Mouse (Mus musculus) hindbrain, embryonic 14.5 days (tissue): ENCODE measurements around the gene 0610009B22Rik. TPM values are rescaled to one million over a fixed set of nuclear protein-coding genes. Genes with fewer than 3 reads are reported as not detected.

Experiments
- ATAC-seq: fragments of 200-750 bp; cut with Nextera tagmentation; 2 replicates; pipeline ENCODE4 v1.8.0; 2017; ENCODE audit warnings: moderate number of reproducible peaks, mild to moderate bottlenecking, moderate TSS enrichment, moderate library complexity; ENCODE audit not compliant: low FRiP score
- DNase-seq: peaks from one replicate; pipeline ENCODE4 v3.0.0-alpha.2; 2015; ENCODE audit warnings: low spot score
- H3K27ac ChIP-seq: fragments of 300-500 bp; sonication (generic); 2 replicates; pipeline ENCODE4 v1.5.1; 2014; ENCODE audit warnings: mild to moderate bottlenecking, moderate library complexity
- H3K27me3 ChIP-seq: fragments of 300-500 bp; sonication (generic); 2 replicates; pipeline ENCODE4 v1.6.1; 2014; ENCODE audit warnings: mild to moderate bottlenecking, low read length, mixed read lengths; ENCODE audit not compliant: control insufficient read depth, insufficient read depth
- H3K36me3 ChIP-seq: fragments of 300-500 bp; sonication (generic); replicated peaks from 2 replicates; pipeline ENCODE4 v1.6.1; 2014; ENCODE audit not compliant: control insufficient read depth, insufficient read depth
- H3K4me1 ChIP-seq: fragments of 300-500 bp; sonication (generic); replicated peaks from 2 replicates; pipeline ENCODE4 v1.6.1; 2014; ENCODE audit warnings: antibody characterized with exemption, low read length, mixed read lengths; ENCODE audit not compliant: control insufficient read depth, insufficient read depth
- H3K4me2 ChIP-seq: fragments of 300-500 bp; sonication (generic); replicated peaks from 2 replicates; pipeline ENCODE4 v1.6.1; 2014; ENCODE audit warnings: mild to moderate bottlenecking, moderate library complexity
- H3K4me3 ChIP-seq: fragments of 300-500 bp; sonication (generic); replicated peaks from 2 replicates; pipeline ENCODE4 v1.5.1; 2014; ENCODE audit warnings: mild to moderate bottlenecking, low read length
- H3K9ac ChIP-seq: fragments of 300-500 bp; sonication (generic); 2 replicates; pipeline ENCODE4 v1.6.1; 2014
- H3K9me3 ChIP-seq: fragments of 300-500 bp; sonication (generic); 2 replicates; pipeline ENCODE4 v1.6.1; 2016; ENCODE audit warnings: low read length; ENCODE audit not compliant: control insufficient read depth
- WGBS: fragments of 180-500 bp; shearing (Covaris S2); extraction: QIAGEN DNeasy Blood & Tissue Kit; methylation state at CpG from one replicate; pipeline ENCODE4 v1.1.7; 2014; 5-methylcytosine and 5-hydroxymethylcytosine counted together
- polyA plus RNA-seq: library from polyadenylated mRNA; unstranded; fragments of >200 nt; fragmentation: Nextera tagmentation; extraction: Ambion mirVana; gene quantifications from 2 replicates; pipeline ENCODE4 v1.2.1, GENCODE M21; 2014

0610009B22Rik gene
- polyA plus RNA-seq, 1 experiment from 2014 or later = 107 TPM

GRCm38 (mm10) chr11:51652889-51653418 is 35.7 kb downstream of the 0610009B22Rik start:
- WGBS = 92% methylated on average over 4 of the region's 4 CpGs
- DNase-seq (no peak), ATAC-seq (no peak)
- peaks cover 23% of the 10 kb centered on the region for H3K4me1 ChIP-seq
- H3K9ac ChIP-seq = no peak overlapping the region
- no peak overlapping the region for H3K4me3 ChIP-seq
- H3K27ac ChIP-seq = no peak overlapping the region
- H3K9me3 ChIP-seq = no peaks in the 10 kb centered on the region
- peaks cover 18% of the 10 kb centered on the region; the same call in 1 of the 2 replicates for H3K27me3 ChIP-seq
- no peaks in the 10 kb centered on the region for H3K36me3 ChIP-seq
- no peak overlapping the region for H3K4me2 ChIP-seq

- WGBS = 2% methylated on average over 64 of the region's 70 CpGs
Observed at GRCm38 (mm10) chr11:51650691-51651515, 37.8 kb downstream of the 0610009B22Rik start, which contains the start of the genes N4bp3 and D930048N14Rik. TSS of gene N4bp3 (minus strand) at chr11:51650842. TSS of gene D930048N14Rik (plus strand) at chr11:51650954.

GRCm38 (mm10) chr11:51650261-51650660 is 38.4 kb downstream of the 0610009B22Rik start:
- peak overlapping the region; percentile 14; the same call in 1 of the 2 replicates for H3K27ac ChIP-seq
- peak; percentile 14; the same call in 1 of the 2 replicates for ATAC-seq

More at GRCm38 (mm10) chr11:51650691-51651515, 37.8 kb downstream of the 0610009B22Rik start, which contains the start of the genes N4bp3 and D930048N14Rik:
- H3K4me3 ChIP-seq = peak within 1 kb of the TSS; percentile 67
- DNase-seq = peak; percentile 57
- H3K9me3 ChIP-seq = no peaks in the 10 kb centered on the region
- H3K27ac ChIP-seq = peak within 1 kb of the TSS; percentile 14
- peak; percentile 50 for ATAC-seq
- H3K4me1 ChIP-seq = peaks cover 23% of the 10 kb centered on the region
- peak within 1 kb of the TSS; percentile 77 for H3K9ac ChIP-seq
- H3K4me2 ChIP-seq = peak within 1 kb of the TSS; percentile 94
- H3K27me3 ChIP-seq = peaks cover 18% of the 10 kb centered on the region; the same call in 1 of the 2 replicates
- H3K36me3 ChIP-seq = no peaks in the 10 kb centered on the region

GRCm38 (mm10) chr11:51649889-51650199 is 38.8 kb downstream of the 0610009B22Rik start:
- Histone ChIP-seq H3K36me3 (no peaks in the 10 kb centered on the region), H3K9me3 (no peaks in the 10 kb centered on the region), H3K4me1 (peaks cover 23% of the 10 kb centered on the region), H3K27ac (peak overlapping the region; percentile 11; the same call in 1 of the 2 replicates), H3K4me2 (peak overlapping the region; percentile 94), H3K4me3 (peak overlapping the region; percentile 67), H3K9ac (peak overlapping the region; percentile 77), H3K27me3 (peaks cover 18% of the 10 kb centered on the region; the same call in 1 of the 2 replicates)
- ATAC-seq (no peak), DNase-seq (no peak)
- 4% methylated on average over 7 of the region's 7 CpGs for WGBS

More at GRCm38 (mm10) chr11:51650261-51650660, 38.4 kb downstream of the 0610009B22Rik start:
- Histone ChIP-seq H3K36me3 (no peaks in the 10 kb centered on the region), H3K4me3 (peak overlapping the region; percentile 67), H3K9me3 (no peaks in the 10 kb centered on the region), H3K27me3 (peaks cover 18% of the 10 kb centered on the region; the same call in 1 of the 2 replicates), H3K9ac (peak overlapping the region; percentile 77), H3K4me2 (peak overlapping the region; percentile 94), H3K4me1 (peaks cover 23% of the 10 kb centered on the region)
- no peak for DNase-seq
- 0% methylated on average over 27 of the region's 30 CpGs for WGBS

GRCm38 (mm10) chr11:51649111-51649888 is 39.4 kb downstream of the 0610009B22Rik start:
- no peaks in the 10 kb centered on the region for H3K36me3 ChIP-seq
- H3K4me2 ChIP-seq = peak overlapping the region; percentile 94
- 25% methylated on average over 11 of the region's 11 CpGs for WGBS
- peaks cover 18% of the 10 kb centered on the region; the same call in 1 of the 2 replicates for H3K27me3 ChIP-seq
- H3K9ac ChIP-seq = peak overlapping the region; percentile 77
- ATAC-seq = peak; percentile 6; the same call in 1 of the 2 replicates
- no peak for DNase-seq
- H3K4me1 ChIP-seq = peaks cover 23% of the 10 kb centered on the region
- peak overlapping the region; percentile 21 for H3K27ac ChIP-seq
- no peaks in the 10 kb centered on the region for H3K9me3 ChIP-seq
- H3K4me3 ChIP-seq = peak overlapping the region; percentile 67

- H3K36me3 ChIP-seq = no peaks in the 10 kb centered on the region
- H3K9me3 ChIP-seq = no peaks in the 10 kb centered on the region
- ATAC-seq (peak; percentile 25; the same call in 1 of the 2 replicates), DNase-seq (no peak)
- peaks cover 23% of the 10 kb centered on the region for H3K4me1 ChIP-seq
- H3K27me3 ChIP-seq = peaks cover 18% of the 10 kb centered on the region; the same call in 1 of the 2 replicates
- H3K4me2 ChIP-seq = peak overlapping the region; percentile 94
- H3K27ac ChIP-seq = peak overlapping the region; percentile 21
- 4% methylated on average over 3 of the region's 3 CpGs for WGBS
- H3K4me3 ChIP-seq = peak overlapping the region; percentile 67; the same call in 1 of the 2 replicates
- H3K9ac ChIP-seq = peak overlapping the region; percentile 77; the same call in 1 of the 2 replicates
Observed at GRCm38 (mm10) chr11:51648566-51648965, 40.1 kb downstream of the 0610009B22Rik start.

- no peak for DNase-seq
- Histone ChIP-seq H3K36me3 (no peaks in the 10 kb centered on the region), H3K9me3 (no peaks in the 10 kb centered on the region), H3K27me3 (peaks cover 17% of the 10 kb centered on the region; the same call in 1 of the 2 replicates), H3K4me3 (no peak overlapping the region), H3K4me2 (no peak overlapping the region), H3K9ac (no peak overlapping the region), H3K27ac (peak overlapping the region; percentile 27), H3K4me1 (peaks cover 23% of the 10 kb centered on the region)
- ATAC-seq = no peak
- 77% methylated on average over 15 of the region's 15 CpGs for WGBS
Observed at GRCm38 (mm10) chr11:51646751-51647667, 41.7 kb downstream of the 0610009B22Rik start.

- Histone ChIP-seq H3K9ac (no peak overlapping the region), H3K36me3 (no peaks in the 10 kb centered on the region), H3K4me3 (no peak overlapping the region), H3K4me2 (no peak overlapping the region), H3K9me3 (no peaks in the 10 kb centered on the region), H3K4me1 (peaks cover 23% of the 10 kb centered on the region), H3K27me3 (peaks cover 14% of the 10 kb centered on the region; the same call in 1 of the 2 replicates), H3K27ac (no peak overlapping the region)
- WGBS = 86% methylated on average over 7 of the region's 7 CpGs
- DNase-seq = no peak
- ATAC-seq = no peak
Observed at GRCm38 (mm10) chr11:51646245-51646644, 42.4 kb downstream of the 0610009B22Rik start.
